Mouse (Mus musculus): ENCODE results near the gene Tbc1d23. TPM values are rescaled to one million over a fixed set of nuclear protein-coding genes. Genes with fewer than 3 reads are reported as not detected.
"Not testable (repeated sequence)": the region's sequence is repeated elsewhere in the genome, so short reads cannot be mapped to it uniquely, and the experiment has no call there.

Gene Tbc1d23
- polyA plus RNA-seq, 1 experiment from 2014 or later = 40.5 TPM

DNA sequence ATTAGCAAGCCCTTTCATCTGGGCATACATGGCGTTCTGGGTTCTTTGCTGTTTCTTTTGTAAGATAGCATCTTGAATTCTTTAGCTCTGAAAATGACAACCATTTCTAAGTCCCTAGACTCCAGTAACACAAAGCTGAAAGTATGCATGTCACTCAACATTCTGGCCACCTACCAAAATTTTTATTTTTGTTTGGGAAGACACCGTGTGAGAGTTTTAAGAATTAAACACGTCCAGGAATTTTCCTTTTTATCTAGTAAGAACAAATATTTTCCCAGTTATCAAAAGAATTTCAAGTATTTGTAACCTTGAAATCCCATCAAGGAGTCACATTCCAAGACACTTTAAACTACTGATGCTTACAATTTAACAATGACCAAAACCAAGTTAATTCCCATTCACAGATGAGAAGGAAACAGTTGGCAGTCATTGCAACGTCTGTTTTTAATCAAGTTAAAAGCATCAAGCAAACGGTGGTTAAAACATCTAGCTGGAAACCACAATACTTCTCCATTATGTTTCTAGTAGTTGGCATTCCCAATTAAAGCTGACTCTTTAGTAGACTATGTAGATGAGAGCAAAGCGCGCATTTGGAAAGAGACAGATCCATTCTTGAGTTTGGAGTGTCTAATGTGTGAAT, 4.7 kb upstream of the Tbc1d23 start:
- Histone ChIP-seq H3K27me3 (ENCODE audit: control insufficient read depth, insufficient read depth, low read length) (no peaks in the 10 kb centered on the region), H3K4me3 (ENCODE audit: low read depth, low read length) (no peak overlapping the region), H3K9ac (replicated peaks; ENCODE audit: low read depth, low read length) (no peak overlapping the region), H3K4me2 (replicated peaks; ENCODE audit: low read depth, low read length) (no peak overlapping the region), H3K9me3 (ENCODE audit: control insufficient read depth, low read depth, low read length) (no peaks in the 10 kb centered on the region), H3K27ac (ENCODE audit: low read length) (no peak overlapping the region), H3K36me3 (ENCODE audit: control insufficient read depth, insufficient read depth, low read length) (no peaks in the 10 kb centered on the region), H3K4me1 (ENCODE audit: control insufficient read depth, insufficient read depth, low read length) (no peaks in the 10 kb centered on the region)
- ATAC-seq (ENCODE audit: insufficient number of reproducible peaks, insufficient read depth, low FRiP score, low read depth) = no peak
- WGBS = 48% methylated on average over 7 of the region's 7 CpGs

DNA sequence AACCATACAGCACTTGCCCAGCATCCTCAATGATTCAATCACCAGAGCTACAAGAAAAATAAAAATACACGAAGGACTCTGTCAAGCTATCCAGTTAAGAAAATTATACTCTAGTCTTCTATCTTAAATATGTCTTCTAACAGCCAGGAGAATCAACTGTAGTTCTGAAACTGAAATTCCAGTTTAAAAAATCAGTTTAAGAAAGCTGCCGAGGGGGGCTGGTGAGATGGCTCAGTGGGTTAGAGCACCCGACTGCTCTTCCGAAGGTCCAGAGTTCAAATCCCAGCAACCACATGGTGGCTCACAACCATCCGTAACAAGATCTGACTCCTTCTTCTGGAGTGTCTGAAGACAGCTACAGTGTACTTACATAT, 620 bp upstream of the Tbc1d23 start:
- ATAC-seq (ENCODE audit: insufficient number of reproducible peaks, insufficient read depth, low FRiP score, low read depth); H3K27ac ChIP-seq (ENCODE audit: low read length); H3K36me3 ChIP-seq (ENCODE audit: control insufficient read depth, insufficient read depth, low read length); H3K27me3 ChIP-seq (ENCODE audit: control insufficient read depth, insufficient read depth, low read length); H3K4me1 ChIP-seq (ENCODE audit: control insufficient read depth, insufficient read depth, low read length); H3K9ac ChIP-seq (replicated peaks; ENCODE audit: low read depth, low read length); H3K9me3 ChIP-seq (ENCODE audit: control insufficient read depth, low read depth, low read length): not testable (repeated sequence)
- Histone ChIP-seq H3K4me3 (ENCODE audit: low read depth, low read length) (peak overlapping the region; percentile 87; the same call in 1 of the 2 replicates), H3K4me2 (replicated peaks; ENCODE audit: low read depth, low read length) (peak overlapping the region; percentile 39)
- WGBS = 68% methylated on average over 4 of the region's 5 CpGs

GRCm38 (mm10) chr16:57226444-57226843, 4.9 kb downstream of the Tbc1d23 start:
- no peak overlapping the region for H3K4me3 ChIP-seq (ENCODE audit: low read depth, low read length)
- no peak overlapping the region for H3K4me2 ChIP-seq (replicated peaks; ENCODE audit: low read depth, low read length)
- H3K36me3 ChIP-seq (ENCODE audit: control insufficient read depth, insufficient read depth, low read length) = no peaks in the 10 kb centered on the region
- no peak overlapping the region for H3K27ac ChIP-seq (ENCODE audit: low read length)
- WGBS = 70% methylated on average over 5 of the region's 5 CpGs
- no peak for ATAC-seq (ENCODE audit: insufficient number of reproducible peaks, insufficient read depth, low FRiP score, low read depth)
- no peaks in the 10 kb centered on the region for H3K9me3 ChIP-seq (ENCODE audit: control insufficient read depth, low read depth, low read length)
- no peak overlapping the region for H3K9ac ChIP-seq (replicated peaks; ENCODE audit: low read depth, low read length)
- no peaks in the 10 kb centered on the region for H3K27me3 ChIP-seq (ENCODE audit: control insufficient read depth, insufficient read depth, low read length)
- peaks cover 8% of the 10 kb centered on the region for H3K4me1 ChIP-seq (ENCODE audit: control insufficient read depth, insufficient read depth, low read length)

DNA sequence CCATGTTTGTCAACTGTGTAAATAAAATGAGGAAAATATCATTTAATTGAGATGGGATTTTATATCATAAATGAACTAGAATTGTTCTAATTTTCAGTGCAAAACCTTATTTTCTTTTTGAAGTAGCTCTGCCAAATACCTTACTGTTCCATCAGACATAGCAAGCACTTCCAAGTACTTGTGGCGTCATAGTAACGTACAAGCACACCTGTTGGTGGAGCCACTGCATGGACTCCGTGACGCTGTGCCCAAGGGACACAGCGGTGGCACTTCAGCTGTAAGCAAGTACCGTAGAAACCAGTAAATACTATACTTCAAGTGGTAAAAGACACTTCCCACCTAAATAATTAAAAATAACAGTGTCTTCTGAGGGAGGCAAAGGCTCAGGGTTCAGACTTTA, 10.9 kb downstream of the Tbc1d23 start:
- Histone ChIP-seq H3K4me3 (ENCODE audit: low read depth, low read length) (no peak overlapping the region), H3K9me3 (ENCODE audit: control insufficient read depth, low read depth, low read length) (no peaks in the 10 kb centered on the region), H3K27ac (ENCODE audit: low read length) (no peak overlapping the region), H3K4me1 (ENCODE audit: control insufficient read depth, insufficient read depth, low read length) (no peaks in the 10 kb centered on the region), H3K4me2 (replicated peaks; ENCODE audit: low read depth, low read length) (no peak overlapping the region), H3K9ac (replicated peaks; ENCODE audit: low read depth, low read length) (no peak overlapping the region), H3K36me3 (ENCODE audit: control insufficient read depth, insufficient read depth, low read length) (peaks cover 7% of the 10 kb centered on the region; the same call in 1 of the 2 replicates), H3K27me3 (ENCODE audit: control insufficient read depth, insufficient read depth, low read length) (no peaks in the 10 kb centered on the region)
- 93% methylated on average over 6 of the region's 6 CpGs for WGBS
- no peak for ATAC-seq (ENCODE audit: insufficient number of reproducible peaks, insufficient read depth, low FRiP score, low read depth)

DNA sequence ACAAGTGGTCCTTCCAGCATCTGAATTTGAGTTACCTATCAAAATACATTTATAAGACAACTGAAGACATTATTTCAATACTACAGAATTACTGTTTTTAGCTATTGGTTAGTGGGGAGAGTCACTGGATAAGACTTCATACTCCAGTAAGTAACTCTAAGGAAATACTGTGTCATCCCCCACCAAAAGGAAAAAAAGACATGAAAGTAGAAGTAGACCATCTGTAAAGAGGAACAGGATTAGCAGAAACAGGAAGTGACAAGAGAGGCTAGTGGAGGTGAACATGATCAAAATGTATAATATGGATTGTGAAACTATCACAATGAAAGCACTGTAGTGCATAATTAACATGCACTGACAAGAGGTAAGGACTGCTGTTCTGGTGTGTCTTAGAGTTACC, 15.3 kb downstream of the Tbc1d23 start:
- Histone ChIP-seq H3K4me3 (ENCODE audit: low read depth, low read length) (no peak overlapping the region), H3K27ac (ENCODE audit: low read length) (no peak overlapping the region), H3K9ac (replicated peaks; ENCODE audit: low read depth, low read length) (no peak overlapping the region), H3K4me2 (replicated peaks; ENCODE audit: low read depth, low read length) (no peak overlapping the region), H3K4me1 (ENCODE audit: control insufficient read depth, insufficient read depth, low read length) (no peaks in the 10 kb centered on the region), H3K27me3 (ENCODE audit: control insufficient read depth, insufficient read depth, low read length) (no peaks in the 10 kb centered on the region), H3K9me3 (ENCODE audit: control insufficient read depth, low read depth, low read length) (no peaks in the 10 kb centered on the region), H3K36me3 (ENCODE audit: control insufficient read depth, insufficient read depth, low read length) (peaks cover 24% of the 10 kb centered on the region)
- no peak for ATAC-seq (ENCODE audit: insufficient number of reproducible peaks, insufficient read depth, low FRiP score, low read depth)

DNA sequence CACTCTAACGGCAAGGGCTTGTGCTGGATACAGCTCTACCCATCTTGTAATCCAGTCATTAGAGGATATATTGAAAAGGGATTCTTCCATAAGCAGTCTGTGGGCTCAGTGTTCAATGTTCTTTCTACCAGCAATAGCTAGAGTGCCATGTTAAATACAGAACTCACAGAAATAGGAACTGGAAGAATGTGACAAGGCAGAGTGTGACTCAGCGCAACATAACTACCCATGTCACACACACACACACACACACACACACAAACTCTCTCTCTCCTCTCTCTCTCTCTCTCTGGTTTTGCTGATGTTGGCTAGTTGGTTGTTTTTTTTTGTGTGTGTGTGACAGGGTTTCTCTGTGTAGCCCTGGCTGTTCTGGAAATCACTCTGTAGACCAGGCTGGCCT, 20.3 kb downstream of the Tbc1d23 start:
- ATAC-seq (ENCODE audit: insufficient number of reproducible peaks, insufficient read depth, low FRiP score, low read depth) = no peak

DNA sequence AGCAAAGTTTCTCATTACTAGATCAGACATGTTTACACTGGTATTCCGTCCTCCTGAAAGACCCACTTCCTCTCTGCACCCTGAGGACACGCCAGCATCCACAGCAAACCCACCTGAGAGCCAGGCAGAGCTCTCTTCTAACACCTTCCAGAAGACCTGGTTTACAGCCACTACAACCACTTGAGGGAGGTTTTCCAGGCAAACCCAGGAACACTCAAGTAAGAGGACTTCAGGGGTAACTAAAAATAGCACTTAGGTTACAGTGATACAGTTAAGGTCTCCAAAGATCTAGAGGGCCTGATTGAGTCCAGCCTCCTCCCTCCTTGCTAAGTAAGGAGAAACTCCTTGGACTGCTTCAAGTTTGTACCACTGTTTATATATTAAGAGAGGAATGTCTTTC, 23.0 kb downstream of the Tbc1d23 start:
- no peak overlapping the region for H3K9ac ChIP-seq (replicated peaks; ENCODE audit: low read depth, low read length)
- H3K4me2 ChIP-seq (replicated peaks; ENCODE audit: low read depth, low read length) = no peak overlapping the region
- whole genome bisulfite sequencing = 82% methylated on average over 2 of the region's 2 CpGs
- H3K27me3 ChIP-seq (ENCODE audit: control insufficient read depth, insufficient read depth, low read length) = no peaks in the 10 kb centered on the region
- peaks cover 19% of the 10 kb centered on the region for H3K36me3 ChIP-seq (ENCODE audit: control insufficient read depth, insufficient read depth, low read length)
- no peak overlapping the region for H3K4me3 ChIP-seq (ENCODE audit: low read depth, low read length)
- H3K4me1 ChIP-seq (ENCODE audit: control insufficient read depth, insufficient read depth, low read length) = no peaks in the 10 kb centered on the region
- ATAC-seq (ENCODE audit: insufficient number of reproducible peaks, insufficient read depth, low FRiP score, low read depth) = no peak
- no peak overlapping the region for H3K27ac ChIP-seq (ENCODE audit: low read length)
- no peaks in the 10 kb centered on the region for H3K9me3 ChIP-seq (ENCODE audit: control insufficient read depth, low read depth, low read length)

More for the DNA sequence above, 20.3 kb downstream of the Tbc1d23 start:
- H3K9me3 ChIP-seq (ENCODE audit: control insufficient read depth, low read depth, low read length) = no peaks in the 10 kb centered on the region
- peaks cover 23% of the 10 kb centered on the region for H3K36me3 ChIP-seq (ENCODE audit: control insufficient read depth, insufficient read depth, low read length)
- H3K4me3 ChIP-seq (ENCODE audit: low read depth, low read length) = no peak overlapping the region
- WGBS = 95% methylated on average over 2 of the region's 2 CpGs
- H3K27me3 ChIP-seq (ENCODE audit: control insufficient read depth, insufficient read depth, low read length) = no peaks in the 10 kb centered on the region
- H3K27ac ChIP-seq (ENCODE audit: low read length) = no peak overlapping the region
- no peak overlapping the region for H3K4me2 ChIP-seq (replicated peaks; ENCODE audit: low read depth, low read length)
- no peaks in the 10 kb centered on the region for H3K4me1 ChIP-seq (ENCODE audit: control insufficient read depth, insufficient read depth, low read length)
- no peak overlapping the region for H3K9ac ChIP-seq (replicated peaks; ENCODE audit: low read depth, low read length)

GRCm38 (mm10) chr16:57197281-57197680, 34.0 kb downstream of the Tbc1d23 start:
- Histone ChIP-seq H3K27ac (ENCODE audit: low read length) (no peak overlapping the region), H3K4me1 (ENCODE audit: control insufficient read depth, insufficient read depth, low read length) (no peaks in the 10 kb centered on the region)

DNA sequence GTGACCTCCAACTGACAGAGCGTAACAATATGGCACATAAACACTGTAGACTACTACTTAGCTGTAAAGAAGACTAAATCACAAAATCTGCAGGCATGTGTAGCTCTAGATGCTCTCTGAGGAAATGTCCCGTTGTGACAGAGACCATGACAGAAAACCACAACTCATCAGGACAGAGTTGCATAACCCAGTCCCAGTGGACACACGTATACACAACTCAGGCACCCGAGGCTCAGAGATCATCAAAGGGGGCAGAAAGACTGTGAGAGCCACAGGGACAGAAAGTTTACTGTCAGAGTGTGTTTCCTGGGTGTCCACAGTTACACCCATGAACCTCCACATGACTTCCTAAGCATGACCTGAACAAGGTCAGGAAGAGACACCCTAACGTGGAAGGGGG, 34.7 kb downstream of the Tbc1d23 start:
- no peak overlapping the region for H3K9ac ChIP-seq (replicated peaks; ENCODE audit: low read depth, low read length)
- no peak overlapping the region for H3K4me3 ChIP-seq (ENCODE audit: low read depth, low read length)
- no peak for ATAC-seq (ENCODE audit: insufficient number of reproducible peaks, insufficient read depth, low FRiP score, low read depth)
- peaks cover 13% of the 10 kb centered on the region for H3K36me3 ChIP-seq (ENCODE audit: control insufficient read depth, insufficient read depth, low read length)
- WGBS = 88% methylated on average over 5 of the region's 5 CpGs
- no peak overlapping the region for H3K4me2 ChIP-seq (replicated peaks; ENCODE audit: low read depth, low read length)
- H3K4me1 ChIP-seq (ENCODE audit: control insufficient read depth, insufficient read depth, low read length) = no peaks in the 10 kb centered on the region
- H3K9me3 ChIP-seq (ENCODE audit: control insufficient read depth, low read depth, low read length) = no peaks in the 10 kb centered on the region
- H3K27ac ChIP-seq (ENCODE audit: low read length) = no peak overlapping the region
- H3K27me3 ChIP-seq (ENCODE audit: control insufficient read depth, insufficient read depth, low read length) = no peaks in the 10 kb centered on the region

More at GRCm38 (mm10) chr16:57197281-57197680, 34.0 kb downstream of the Tbc1d23 start:
- Histone ChIP-seq H3K4me3 (ENCODE audit: low read depth, low read length) (no peak overlapping the region), H3K36me3 (ENCODE audit: control insufficient read depth, insufficient read depth, low read length) (peaks cover 6% of the 10 kb centered on the region), H3K9me3 (ENCODE audit: control insufficient read depth, low read depth, low read length) (no peaks in the 10 kb centered on the region), H3K4me2 (replicated peaks; ENCODE audit: low read depth, low read length) (no peak overlapping the region), H3K9ac (replicated peaks; ENCODE audit: low read depth, low read length) (no peak overlapping the region), H3K27me3 (ENCODE audit: control insufficient read depth, insufficient read depth, low read length) (no peaks in the 10 kb centered on the region)
- ATAC-seq (ENCODE audit: insufficient number of reproducible peaks, insufficient read depth, low FRiP score, low read depth) = no peak
- 63% methylated on average over 3 of the region's 3 CpGs for WGBS
